Mouse (Mus musculus) frontal cortex, adult (tissue): Measurements from ENCODE around the gene Gal3st1.
"Not testable (repeated sequence)": the region's sequence is repeated elsewhere in the genome, so short reads cannot be mapped to it uniquely, and the experiment has no call there.

ENCODE experiments used
- ATAC-seq: cut with Nextera tagmentation; 2 replicates; pipeline ENCODE4 v1.9.2; 2017; ENCODE audit warnings: mild to moderate bottlenecking, moderate library complexity, mixed read lengths; ENCODE audit not compliant: low TSS enrichment

Gene Gal3st1

DNA sequence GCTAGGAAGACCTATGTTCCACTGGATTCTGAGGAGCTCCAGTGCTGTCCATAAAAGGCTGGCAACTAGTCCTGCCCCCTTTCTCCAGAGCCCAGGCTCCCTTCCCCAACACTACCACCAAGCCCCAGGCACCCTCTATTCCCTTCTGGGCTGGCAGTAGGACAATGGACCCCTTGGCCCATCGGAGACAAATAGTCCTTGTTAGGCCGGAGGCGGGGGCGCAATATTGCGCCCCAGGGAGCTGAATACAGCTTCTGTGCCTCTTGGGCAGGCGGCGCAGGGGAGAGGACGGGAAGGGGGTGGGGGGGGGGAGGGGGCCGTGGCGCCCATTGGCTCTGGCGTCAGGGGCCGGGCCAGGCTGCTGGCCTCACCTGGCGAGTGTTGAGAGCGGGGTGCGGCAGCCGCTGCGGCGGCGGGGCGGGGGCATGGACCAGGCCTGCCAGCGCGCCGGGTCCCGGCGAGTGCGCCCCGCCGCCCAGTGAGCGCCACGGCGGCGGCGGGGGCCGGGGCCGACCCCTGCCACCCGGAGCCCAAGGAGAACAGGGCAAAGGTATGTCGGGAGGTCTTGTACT lies at the start of gene Gal3st1:
Gal3st1 (plus strand) TSS at position 346 of the 572 bp plus-strand sequence.
- ATAC-seq, result peak; percentile 68

DNA sequence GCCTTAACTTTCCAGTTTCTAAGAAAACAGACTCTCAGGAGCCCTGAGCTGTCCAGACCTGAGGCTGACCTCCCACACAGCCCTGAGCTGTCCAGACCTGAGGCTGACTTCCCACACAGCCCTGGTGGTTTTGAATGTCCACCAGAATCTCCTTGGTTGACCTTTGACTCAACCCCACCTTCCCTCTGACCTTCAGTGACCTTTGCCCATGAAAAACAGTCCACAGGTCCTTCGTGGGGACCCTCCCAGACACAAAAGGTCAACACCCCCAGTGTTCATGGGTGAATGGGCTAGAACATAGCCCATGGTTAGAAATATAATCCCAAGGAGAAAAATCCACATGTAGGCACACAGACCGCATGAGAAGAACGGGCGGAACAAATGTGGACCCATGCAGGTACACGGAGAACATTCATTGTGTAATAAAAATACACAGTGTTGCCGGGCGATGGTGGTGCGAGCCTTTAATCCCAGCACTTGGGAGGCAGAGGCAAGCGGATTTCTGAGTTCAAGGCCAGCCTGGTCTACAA lies 49.6 kb upstream of the Gal3st1 start:
- no peak for ATAC-seq

- ATAC-seq, result no peak
These were observed 48.3 kb upstream of the Gal3st1 start for GRCm38 (mm10) chr11:3935135-3935534.

- ATAC-seq, result no peak
These were observed 47.1 kb upstream of the Gal3st1 start for GRCm38 (mm10) chr11:3936318-3936717.

GRCm38 (mm10) chr11:3937321-3937874 lies 46.0 kb upstream of the Gal3st1 start:
- ATAC-seq, result no peak

DNA sequence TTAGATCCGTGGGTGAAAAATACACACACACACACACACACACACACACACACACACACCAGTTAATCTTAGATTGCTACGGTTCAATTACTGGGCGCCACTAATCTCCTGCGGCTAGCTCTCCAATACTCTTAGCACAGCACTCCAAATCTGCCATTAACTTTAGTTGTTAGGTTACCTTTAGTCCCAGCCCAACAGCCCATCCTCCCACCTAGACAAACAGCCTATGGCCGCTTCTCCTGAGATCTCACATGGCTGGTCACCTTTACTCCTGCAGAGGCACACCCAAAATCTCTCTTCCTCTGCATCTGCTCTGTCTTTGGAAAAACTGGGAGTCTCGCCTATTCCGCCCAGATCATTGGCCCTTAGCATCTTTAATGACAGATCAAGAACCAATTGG lies 42.1 kb upstream of the Gal3st1 start:
- ATAC-seq, result no peak

- no peak for ATAC-seq
These were observed 37.0 kb upstream of the Gal3st1 start for GRCm38 (mm10) chr11:3946386-3946785.

- ATAC-seq, result not testable (repeated sequence)
These were observed 28.6 kb upstream of the Gal3st1 start for GRCm38 (mm10) chr11:3954876-3955275.

- not testable (repeated sequence) for ATAC-seq
These were observed 28.1 kb upstream of the Gal3st1 start for GRCm38 (mm10) chr11:3955371-3955770.

- ATAC-seq, result no peak
These were observed 22.5 kb upstream of the Gal3st1 start for GRCm38 (mm10) chr11:3960901-3961300.

DNA sequence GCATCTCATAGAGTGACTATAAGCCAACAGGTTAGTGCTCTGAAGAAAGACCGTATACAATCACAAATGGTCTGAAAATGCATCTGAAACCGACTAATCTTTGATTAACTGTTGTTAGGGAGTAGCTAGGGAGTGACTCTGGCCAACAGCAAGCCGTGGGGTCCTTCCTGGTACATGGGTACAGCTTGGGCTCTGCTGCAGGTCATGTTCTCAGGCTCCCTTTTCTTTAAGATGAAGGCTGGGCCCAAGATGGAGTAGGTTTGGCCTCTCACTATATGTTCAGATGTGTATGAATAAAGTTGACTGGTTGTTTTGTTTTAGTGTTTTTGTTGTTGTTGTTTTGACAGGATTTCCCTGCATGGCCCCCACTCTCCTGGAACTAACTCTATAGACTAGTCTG lies 21.7 kb upstream of the Gal3st1 start:
- no peak for ATAC-seq

- no peak for ATAC-seq
These were observed 20.3 kb upstream of the Gal3st1 start for GRCm38 (mm10) chr11:3963155-3963554.

GRCm38 (mm10) chr11:3963610-3964415 lies 19.6 kb upstream of the Gal3st1 start, which contains the start of gene Pes1:
Gene Pes1 (plus strand): TSS chr11:3963975.
- peak; percentile 95 for ATAC-seq

- no peak for ATAC-seq
These were observed 18.8 kb upstream of the Gal3st1 start for GRCm38 (mm10) chr11:3964416-3965172.

DNA sequence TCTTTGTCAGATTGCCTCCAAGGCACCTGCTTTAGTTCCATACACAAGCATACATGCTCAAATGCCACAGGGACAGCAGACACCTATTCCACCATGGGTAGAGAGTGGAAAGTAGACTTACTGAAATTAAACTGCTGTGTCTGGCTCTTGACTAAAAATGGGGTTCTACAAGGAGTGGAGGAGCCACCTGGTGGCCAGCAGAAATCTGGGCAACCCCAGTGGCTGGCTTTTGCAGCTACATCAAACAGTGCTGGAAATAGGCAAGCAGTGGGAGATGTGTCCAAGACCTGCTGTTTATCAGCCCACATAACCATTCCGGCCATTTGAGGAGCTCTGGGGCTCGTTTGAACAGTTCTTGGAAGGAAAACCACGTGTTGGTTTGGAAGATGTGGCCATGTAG lies 13.6 kb upstream of the Gal3st1 start:
- ATAC-seq, result peak; percentile 44; the same call in 1 of the 2 replicates

DNA sequence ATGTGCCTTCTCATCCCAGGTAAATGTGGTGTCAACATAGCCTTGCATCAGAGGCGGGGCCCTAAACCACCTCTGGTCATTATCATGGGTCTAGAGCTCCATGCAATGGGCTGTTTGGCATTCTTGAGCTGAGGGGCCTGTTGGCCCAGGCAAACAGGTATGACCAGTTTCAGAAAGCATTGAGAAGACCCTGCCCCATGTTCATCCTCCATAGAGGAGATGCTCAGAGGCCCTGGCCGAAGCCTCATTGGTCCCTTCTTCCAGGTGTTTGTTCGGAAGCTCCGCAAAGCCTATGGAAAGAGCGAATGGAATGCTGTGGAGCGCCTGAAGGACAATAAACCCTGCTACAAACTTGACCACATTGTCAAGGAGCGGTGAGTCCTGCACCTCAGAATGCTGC lies 13.1 kb upstream of the Gal3st1 start:
- ATAC-seq, result no peak

- ATAC-seq, result no peak
These were observed 10.4 kb upstream of the Gal3st1 start for GRCm38 (mm10) chr11:3973081-3973480.

GRCm38 (mm10) chr11:3974311-3974710 lies 9.1 kb upstream of the Gal3st1 start:
- no peak for ATAC-seq

- no peak for ATAC-seq
These were observed 6.8 kb upstream of the Gal3st1 start, which contains the start of gene 4930556J24Rik for GRCm38 (mm10) chr11:3976678-3977077. Gene 4930556J24Rik (minus strand): TSS chr11:3976778.

DNA sequence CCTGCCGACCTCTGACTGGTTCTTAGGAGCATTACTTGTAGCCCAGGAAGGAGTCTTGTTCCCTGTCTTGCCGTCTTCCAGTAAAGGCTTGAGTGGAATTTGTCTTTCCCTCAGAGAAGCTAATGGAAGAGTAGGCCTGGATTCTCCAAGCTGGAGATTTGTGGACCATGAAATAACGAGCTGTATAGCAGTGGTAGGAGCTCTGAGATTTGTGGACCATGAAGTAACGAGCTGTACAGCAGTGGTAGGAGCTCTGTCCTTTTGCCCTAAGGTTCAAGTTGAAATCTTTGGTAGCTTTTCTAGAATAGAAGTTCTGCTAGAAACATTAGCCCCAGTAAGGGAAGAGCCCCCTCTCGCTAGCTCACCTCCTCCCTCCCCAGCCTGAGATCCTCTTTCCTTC lies 5.0 kb upstream of the Gal3st1 start:
- ATAC-seq, result no peak

DNA sequence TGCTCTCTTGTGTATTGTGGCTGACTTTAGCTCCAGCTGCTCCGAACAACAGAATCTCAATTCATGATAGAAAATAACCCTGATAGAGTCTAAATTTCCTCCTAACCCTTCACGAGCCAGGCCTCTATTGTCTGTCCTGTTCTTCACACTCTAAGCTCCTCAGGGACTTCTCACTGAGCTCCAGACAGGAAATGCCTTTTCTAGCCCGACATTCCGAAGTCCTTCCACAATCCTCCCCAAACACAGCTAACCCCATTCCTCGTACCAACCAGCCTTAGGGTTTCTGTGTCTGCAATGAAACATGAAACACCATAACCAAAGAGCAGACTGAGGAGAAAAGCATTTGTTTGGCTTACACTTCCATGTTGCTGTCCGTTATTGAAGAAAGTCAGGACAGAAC lies 1.9 kb upstream of the Gal3st1 start:
- ATAC-seq, result no peak
